Mouse (Mus musculus) testis, adult 2 months (tissue): Measurements from ENCODE around the gene Dnah12. TPM values are rescaled to one million over a fixed set of nuclear protein-coding genes. Genes with fewer than 3 reads are reported as not detected.

ENCODE experiments used
- H3K27ac ChIP-seq: fragments of 200-500 bp; 2 replicates; pipeline ENCODE4 v1.5.1; 2012; ENCODE audit warnings: low read depth, low read length; ENCODE audit not compliant: control insufficient read depth, insufficient read depth
- H3K27me3 ChIP-seq: fragments of 200-500 bp; 2 replicates; pipeline ENCODE4 v1.6.1; 2012; ENCODE audit warnings: mild to moderate bottlenecking, low read length, moderate library complexity; ENCODE audit not compliant: control insufficient read depth, insufficient read depth
- H3K36me3 ChIP-seq: fragments of 200-500 bp; 2 replicates; pipeline ENCODE4 v1.6.1; 2012; ENCODE audit warnings: mild to moderate bottlenecking, low read length; ENCODE audit not compliant: control insufficient read depth, insufficient read depth
- H3K4me1 ChIP-seq: fragments of 200-500 bp; 2 replicates; pipeline ENCODE4 v1.6.1; 2012; ENCODE audit warnings: low read length; ENCODE audit not compliant: control insufficient read depth, insufficient read depth
- H3K4me3 ChIP-seq: fragments of 200-500 bp; 2 replicates; pipeline ENCODE4 v1.5.1; 2012; ENCODE audit warnings: low read depth, mild to moderate bottlenecking, low read length, moderate library complexity, mixed read lengths; ENCODE audit not compliant: control insufficient read depth
- CTCF ChIP-seq: fragments of 200-500 bp; IDR thresholded peaks from 2 replicates; pipeline ENCODE4 v1.5.1; 2012; ENCODE audit warnings: low read depth, mild to moderate bottlenecking, inconsistent platforms, low read length, moderate library complexity; ENCODE audit not compliant: control insufficient read depth, insufficient read depth, insufficient replicate concordance
- POLR2A ChIP-seq: fragments of 200-500 bp; IDR thresholded peaks from 2 replicates; pipeline ENCODE4 v1.6.1; 2012; ENCODE audit warnings: low read depth, mild to moderate bottlenecking, inconsistent platforms, low read length, moderate library complexity; ENCODE audit not compliant: control insufficient read depth
- polyA plus RNA-seq: library from polyadenylated mRNA; depleted of rRNA; stranded (reverse); fragments of >200 nt; gene quantifications from 2 replicates; pipeline ENCODE4 v1.2.3, GENCODE M21; 2012

Dnah12 gene
- polyA plus RNA-seq, 1 experiment: 7.4 TPM

GRCm38 (mm10) chr14:26799286-26799685, 106.2 kb downstream of the Dnah12 start:
- Histone ChIP-seq H3K27ac (no peak overlapping the region), H3K36me3 (no peaks in the 10 kb centered on the region), H3K27me3 (no peaks in the 10 kb centered on the region), H3K4me1 (no peaks in the 10 kb centered on the region), H3K4me3 (no peak overlapping the region)
- no peak for TF ChIP-seq CTCF
- no peak for TF ChIP-seq POLR2A

- no peak overlapping the region for H3K27ac ChIP-seq
- TF ChIP-seq POLR2A: no peak
- TF ChIP-seq CTCF: no peak
- H3K27me3 ChIP-seq: no peaks in the 10 kb centered on the region
- no peak overlapping the region for H3K4me3 ChIP-seq
- no peaks in the 10 kb centered on the region; the same call in 1 of the 2 replicates for H3K36me3 ChIP-seq
- no peaks in the 10 kb centered on the region for H3K4me1 ChIP-seq
Observed at GRCm38 (mm10) chr14:26805500-26805899, 112.4 kb downstream of the Dnah12 start.

- Histone ChIP-seq H3K27ac (no peak overlapping the region), H3K27me3 (no peaks in the 10 kb centered on the region), H3K36me3 (no peaks in the 10 kb centered on the region), H3K4me1 (no peaks in the 10 kb centered on the region), H3K4me3 (no peak overlapping the region)
- TF ChIP-seq POLR2A (no peak), CTCF (no peak)
Observed at GRCm38 (mm10) chr14:26812734-26813133, 119.7 kb downstream of the Dnah12 start.

GRCm38 (mm10) chr14:26813871-26814270, 120.8 kb downstream of the Dnah12 start:
- H3K4me3 ChIP-seq: no peak overlapping the region
- no peak for TF ChIP-seq POLR2A
- no peak for TF ChIP-seq CTCF
- no peaks in the 10 kb centered on the region for H3K27me3 ChIP-seq
- no peaks in the 10 kb centered on the region for H3K4me1 ChIP-seq
- no peaks in the 10 kb centered on the region for H3K36me3 ChIP-seq
- H3K27ac ChIP-seq: no peak overlapping the region

GRCm38 (mm10) chr14:26814908-26815307, 121.8 kb downstream of the Dnah12 start:
- H3K27ac ChIP-seq: no peak overlapping the region
- H3K36me3 ChIP-seq: no peaks in the 10 kb centered on the region
- no peak overlapping the region for H3K4me3 ChIP-seq
- no peaks in the 10 kb centered on the region for H3K4me1 ChIP-seq
- no peaks in the 10 kb centered on the region for H3K27me3 ChIP-seq
- TF ChIP-seq CTCF (no peak), POLR2A (no peak)

- Histone ChIP-seq H3K4me3 (no peak overlapping the region), H3K27me3 (no peaks in the 10 kb centered on the region), H3K27ac (no peak overlapping the region), H3K36me3 (no peaks in the 10 kb centered on the region), H3K4me1 (no peaks in the 10 kb centered on the region)
- TF ChIP-seq POLR2A (no peak), CTCF (no peak)
Observed at GRCm38 (mm10) chr14:26816785-26817184, 123.7 kb downstream of the Dnah12 start.

- H3K4me3 ChIP-seq: no peak overlapping the region
- no peak overlapping the region for H3K27ac ChIP-seq
- H3K36me3 ChIP-seq: no peaks in the 10 kb centered on the region
- no peaks in the 10 kb centered on the region for H3K4me1 ChIP-seq
- no peak for TF ChIP-seq POLR2A
- no peaks in the 10 kb centered on the region for H3K27me3 ChIP-seq
Observed at GRCm38 (mm10) chr14:26826020-26826419, 132.9 kb downstream of the Dnah12 start.

- TF ChIP-seq POLR2A (no peak), CTCF (no peak)
- H3K4me1 ChIP-seq: no peaks in the 10 kb centered on the region
- no peak overlapping the region for H3K27ac ChIP-seq
- no peaks in the 10 kb centered on the region for H3K27me3 ChIP-seq
- H3K36me3 ChIP-seq: no peaks in the 10 kb centered on the region
- H3K4me3 ChIP-seq: no peak overlapping the region
Observed at GRCm38 (mm10) chr14:26853053-26853452, 160.0 kb downstream of the Dnah12 start.
